Mouse (Mus musculus) heart, adult 2 months (tissue): ENCODE results near the gene Gm9821. TPM values are rescaled to one million over a fixed set of nuclear protein-coding genes. Genes with fewer than 3 reads are reported as not detected.

Source experiments
- DNase-seq, 2 experiments: peaks; one replicate each; pipeline ENCODE4 v3.0.0; 2021
- H3K27ac ChIP-seq: fragments of 200-600 bp; 2 replicates; pipeline ENCODE4 v1.8.1; 2022
- H3K27me3 ChIP-seq: fragments of 200-500 bp; 2 replicates; pipeline ENCODE4 v1.6.1; 2012; ENCODE audit warnings: mild to moderate bottlenecking, low read length, inconsistent platforms, mixed read lengths; ENCODE audit not compliant: control insufficient read depth, insufficient read depth
- H3K36me3 ChIP-seq: fragments of 200-500 bp; 2 replicates; pipeline ENCODE4 v1.6.1; 2012; ENCODE audit warnings: low read length, inconsistent platforms; ENCODE audit not compliant: control insufficient read depth, insufficient read depth
- H3K4me1 ChIP-seq: fragments of 200-500 bp; 2 replicates; pipeline ENCODE4 v1.6.1; 2011; ENCODE audit warnings: low read length; ENCODE audit not compliant: control insufficient read depth, insufficient read depth
- H3K4me3 ChIP-seq: fragments of 200-600 bp; 2 replicates; pipeline ENCODE4 v1.8.1; 2022
- H3K79me2 ChIP-seq: fragments of 200-500 bp; replicated peaks from 2 replicates; pipeline ENCODE4 v1.6.1; 2012; ENCODE audit warnings: mild to moderate bottlenecking, inconsistent platforms, low read length, moderate library complexity, mixed read lengths; ENCODE audit not compliant: control insufficient read depth, insufficient read depth
- H3K9ac ChIP-seq: fragments of 200-500 bp; 2 replicates; pipeline ENCODE4 v1.6.1; 2012; ENCODE audit warnings: low read depth, mild to moderate bottlenecking, control low read depth, inconsistent platforms, low read length, mixed read lengths
- CTCF ChIP-seq: fragments of 200-600 bp; IDR thresholded peaks from 2 replicates; pipeline ENCODE4 v1.8.1; 2022; ENCODE audit warnings: antibody characterized with exemption, mild to moderate bottlenecking, moderate library complexity
- EP300 ChIP-seq: fragments of 200-500 bp; IDR thresholded peaks from 2 replicates; pipeline ENCODE4 v1.6.1; 2011; ENCODE audit warnings: low read depth, low read length, control low read depth; ENCODE audit not compliant: insufficient read depth
- POLR2A ChIP-seq: fragments of 200-500 bp; IDR thresholded peaks from 2 replicates; pipeline ENCODE4 v1.6.1; 2011; ENCODE audit warnings: mild to moderate bottlenecking, low read depth, low read length, control low read depth; ENCODE audit not compliant: insufficient read depth
- WGBS: fragments of 180-500 bp; shearing (Covaris S2); methylation state at CpG from one replicate; pipeline ENCODE4 v1.1.7; 2018; 5-methylcytosine and 5-hydroxymethylcytosine counted together
- intact Hi-C: fragments of 180-260 bp; cut with DNase I; formaldehyde crosslinking; loops from one replicate; pipeline ENCODE4 v1.15.1; 2025
- microRNA-seq, 2 experiments: library from miRNA; unstranded; fragments of <30 nt; microRNA quantifications; one replicate each; pipeline ENCODE4 v1.2.0; 2021
- polyA plus RNA-seq: library from polyadenylated mRNA; depleted of rRNA; stranded (reverse); fragments of >200 nt; gene quantifications from 2 replicates; pipeline ENCODE4 v1.2.3, GENCODE M21; 2012; rRNA removed
- total RNA-seq, 2 experiments: library from RNA; stranded (reverse); gene quantifications; 2 replicates each; pipeline ENCODE4 v1.2.3; 2021

Gm9821 gene
- total and polyA plus RNA-seq, 3 experiments = not detected

DNA sequence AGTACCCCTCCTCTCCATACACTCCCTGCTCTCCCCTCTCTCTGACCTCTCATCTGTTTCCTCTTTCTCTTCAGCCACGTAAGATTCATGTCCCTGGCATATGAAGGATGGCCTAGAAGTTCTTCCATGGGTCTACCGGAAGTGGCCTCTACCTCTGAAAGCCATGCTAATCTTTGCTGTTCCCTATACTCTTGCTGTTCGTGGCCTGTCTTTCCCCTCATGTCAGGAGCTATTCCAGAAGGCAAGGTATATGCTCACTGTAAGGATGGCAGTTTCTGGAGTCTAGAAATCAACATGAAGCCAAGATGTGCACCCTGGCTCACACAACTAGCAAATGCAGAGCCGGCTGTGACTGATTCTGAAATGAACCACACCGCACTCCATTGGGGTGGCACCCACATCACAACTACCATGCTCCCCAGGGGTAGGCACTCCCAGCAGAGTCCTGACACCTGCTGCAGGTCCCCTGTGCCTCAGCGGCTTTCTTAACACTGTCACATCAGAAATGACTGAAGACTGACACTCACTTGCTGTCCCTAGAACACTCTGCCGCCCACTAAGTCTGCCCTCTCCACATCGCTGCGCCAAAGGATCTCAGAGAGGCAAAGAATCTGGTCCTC, 39.5 kb downstream of the Gm9821 start:
- H3K36me3 ChIP-seq = no peaks in the 10 kb centered on the region
- H3K4me3 ChIP-seq = no peak overlapping the region
- TF ChIP-seq CTCF = no peak
- TF ChIP-seq EP300 = no peak
- no peak for TF ChIP-seq POLR2A
- intact Hi-C loops = loop anchor here (2.0 to 5.0 kb wide), 2 partner anchors 22 to 342 kb away; no protein-coding TSS in a partner anchor
- H3K27ac ChIP-seq = peak overlapping the region; percentile 26; the same call in 1 of the 2 replicates
- H3K9ac ChIP-seq = no peak overlapping the region
- 59% methylated on average over 9 of the region's 9 CpGs for WGBS
- H3K79me2 ChIP-seq = no peaks in the 10 kb centered on the region
- H3K27me3 ChIP-seq = no peaks in the 10 kb centered on the region
- no peak for DNase-seq
- H3K4me1 ChIP-seq = no peaks in the 10 kb centered on the region; the same call in 1 of the 2 replicates

DNA sequence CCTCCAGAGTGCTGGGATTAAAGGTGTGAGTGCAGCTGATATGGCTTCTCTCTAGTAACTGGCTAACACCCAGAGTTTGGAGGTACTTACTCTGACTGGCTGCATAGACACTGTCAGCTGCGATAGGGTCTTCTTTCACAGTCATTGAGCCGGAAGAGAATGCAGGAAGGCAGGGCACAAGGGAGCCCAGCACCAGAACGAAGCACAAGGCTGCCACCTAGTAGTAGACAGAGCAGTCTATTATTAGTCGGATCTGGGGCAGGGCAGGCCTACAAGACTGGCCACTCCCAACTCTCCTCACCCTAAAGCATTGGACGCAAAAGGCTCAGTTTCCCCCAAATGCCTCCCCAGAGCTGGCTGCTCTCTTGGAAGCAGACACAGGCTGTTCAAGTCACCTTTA, 40.6 kb downstream of the Gm9821 start:
- H3K9ac ChIP-seq = no peak overlapping the region
- no peak overlapping the region for H3K27ac ChIP-seq
- no peaks in the 10 kb centered on the region for H3K36me3 ChIP-seq
- 26% methylated on average over 5 of the region's 5 CpGs for WGBS
- H3K4me3 ChIP-seq = no peak overlapping the region
- intact Hi-C loops = loop anchor here (1.0 to 5.0 kb wide), 2 partner anchors 42 to 341 kb away; no protein-coding TSS in a partner anchor
- H3K4me1 ChIP-seq = no peaks in the 10 kb centered on the region; the same call in 1 of the 2 replicates
- H3K79me2 ChIP-seq = no peaks in the 10 kb centered on the region
- H3K27me3 ChIP-seq = no peaks in the 10 kb centered on the region
- TF ChIP-seq EP300 = 0 out of 2 replicates have a peak, but pooled peaks have one; percentile 49
- peak; percentile 60 for TF ChIP-seq CTCF
- no peak for TF ChIP-seq POLR2A
- peak; percentile 33 to 40 for DNase-seq

DNA sequence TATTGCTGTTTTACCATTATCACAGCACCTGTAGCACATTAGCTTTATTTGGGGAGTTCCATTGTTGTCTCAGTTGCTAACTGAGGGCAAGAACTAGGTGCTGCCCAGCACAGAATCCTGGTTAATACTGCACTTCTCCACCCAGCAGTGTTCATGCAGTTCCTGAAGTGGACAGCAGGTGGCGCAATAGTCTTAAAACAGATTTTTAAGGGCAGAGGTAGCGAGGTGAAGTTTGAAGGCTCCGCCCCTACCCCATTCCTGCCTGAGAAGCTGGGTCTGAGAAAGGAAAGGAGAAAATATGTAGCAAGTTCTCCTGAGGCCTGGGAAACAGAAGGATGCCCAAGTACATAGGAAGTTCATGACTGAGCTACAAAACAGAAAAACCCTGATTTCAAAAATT, 42.0 kb downstream of the Gm9821 start:
- no peak overlapping the region for H3K4me3 ChIP-seq
- no peaks in the 10 kb centered on the region for H3K79me2 ChIP-seq
- WGBS = 7% methylated on average over 3 of the region's 3 CpGs
- peak; percentile 83; the same call in 1 of the 2 replicates for TF ChIP-seq EP300
- TF ChIP-seq POLR2A = no peak
- no peaks in the 10 kb centered on the region; the same call in 1 of the 2 replicates for H3K4me1 ChIP-seq
- peak; percentile 75 to 89 for DNase-seq
- no peak overlapping the region for H3K27ac ChIP-seq
- H3K36me3 ChIP-seq = no peaks in the 10 kb centered on the region
- no peaks in the 10 kb centered on the region for H3K27me3 ChIP-seq
- no peak overlapping the region for H3K9ac ChIP-seq
- intact Hi-C loops = loop anchor here (1.0 to 5.0 kb wide), 3 partner anchors 71 to 451 kb away; no protein-coding TSS in a partner anchor

DNA sequence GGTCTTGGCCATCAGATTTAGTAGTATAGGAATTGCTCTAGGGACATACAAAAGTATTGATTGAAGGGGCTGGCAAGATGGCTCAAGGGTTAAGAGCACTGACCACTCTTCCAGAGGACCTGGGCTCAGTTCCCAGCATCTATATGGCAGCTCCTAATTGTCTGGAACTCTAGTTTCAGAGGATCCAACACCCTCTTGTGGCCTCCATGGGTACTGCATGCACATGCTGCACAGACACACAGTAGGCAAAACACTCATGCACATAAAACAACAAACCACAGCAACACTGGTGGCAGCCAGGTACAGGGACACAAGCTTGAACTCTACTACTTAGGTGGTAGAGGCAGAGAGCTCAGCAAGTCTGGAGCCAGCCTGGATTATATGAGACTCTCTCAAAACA, 44.2 kb downstream of the Gm9821 start:
- DNase-seq = no peak
- H3K79me2 ChIP-seq = no peaks in the 10 kb centered on the region
- TF ChIP-seq EP300 (no peak), CTCF (peak; percentile 53)
- H3K27me3 ChIP-seq = no peaks in the 10 kb centered on the region
- H3K36me3 ChIP-seq = no peaks in the 10 kb centered on the region
- intact Hi-C loops = loop anchor here (2.0 to 5.0 kb wide), 2 partner anchors 33 to 338 kb away; no protein-coding TSS in a partner anchor
- no peaks in the 10 kb centered on the region; the same call in 1 of the 2 replicates for H3K4me1 ChIP-seq
- H3K27ac ChIP-seq = no peak overlapping the region
- no peak overlapping the region for H3K4me3 ChIP-seq
- no peak overlapping the region for H3K9ac ChIP-seq

DNA sequence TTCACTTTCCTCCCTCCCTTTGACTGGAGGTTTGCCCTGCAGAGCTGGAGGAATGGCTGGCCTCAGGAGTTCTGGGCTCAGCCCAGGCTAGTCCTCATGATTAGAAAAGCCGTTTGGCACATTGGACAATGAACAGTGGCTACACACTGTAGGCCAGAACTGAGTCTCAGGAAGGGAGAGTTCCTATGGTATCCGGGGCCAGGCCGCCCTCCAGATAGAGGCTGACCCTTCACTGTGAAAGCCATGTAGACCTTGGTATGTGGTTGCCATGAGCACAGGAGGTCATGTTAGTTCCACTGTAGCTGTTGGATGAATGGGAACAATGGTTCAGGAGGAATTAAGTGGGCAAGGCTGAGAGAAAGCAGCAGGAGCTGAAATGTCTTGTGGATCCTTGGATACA, 47.9 kb downstream of the Gm9821 start:
- WGBS = 55% methylated on average over 3 of the region's 3 CpGs
- H3K36me3 ChIP-seq = no peaks in the 10 kb centered on the region
- TF ChIP-seq EP300 = no peak
- TF ChIP-seq CTCF = no peak
- no peak for TF ChIP-seq POLR2A
- H3K27ac ChIP-seq = no peak overlapping the region
- no peaks in the 10 kb centered on the region for H3K27me3 ChIP-seq
- intact Hi-C loops = no loop called here
- DNase-seq = no peak
- no peaks in the 10 kb centered on the region for H3K79me2 ChIP-seq
- no peak overlapping the region for H3K4me3 ChIP-seq
- no peaks in the 10 kb centered on the region for H3K4me1 ChIP-seq
- no peak overlapping the region for H3K9ac ChIP-seq

DNA sequence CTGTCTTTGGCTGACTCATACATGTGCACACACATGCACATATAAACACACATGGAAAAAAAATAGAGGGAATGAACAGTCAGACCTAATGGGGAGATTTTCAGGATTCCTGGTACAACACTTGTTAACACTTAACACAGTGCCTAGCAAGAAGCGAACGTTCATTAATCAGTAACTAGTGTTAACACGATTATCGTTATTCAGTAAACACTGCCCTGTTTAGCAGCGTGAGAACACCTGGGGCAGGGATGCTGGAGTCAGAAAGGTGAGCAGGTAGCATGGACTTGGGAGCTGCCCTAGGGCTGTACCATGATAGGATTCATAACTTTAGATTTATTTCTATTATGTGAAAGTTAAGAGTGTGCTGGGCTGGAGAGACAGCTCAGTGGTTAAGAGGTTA, 50.5 kb downstream of the Gm9821 start:
- Histone ChIP-seq H3K9ac (no peak overlapping the region), H3K4me3 (no peak overlapping the region), H3K27me3 (no peaks in the 10 kb centered on the region), H3K36me3 (no peaks in the 10 kb centered on the region), H3K79me2 (no peaks in the 10 kb centered on the region), H3K27ac (no peak overlapping the region), H3K4me1 (no peaks in the 10 kb centered on the region)
- 90% methylated on average over 5 of the region's 5 CpGs for WGBS
- DNase-seq = no peak
- TF ChIP-seq POLR2A = no peak
- no peak for TF ChIP-seq EP300
- TF ChIP-seq CTCF = no peak
- intact Hi-C loops = no loop called here

Small RNA genes within 50 kb of the gene (microRNA-seq; reads per million reads assigned to microRNA genes)
- 0 to 0.56 reads per million in 2 experiments for gene Mir6999

Other genes starting within 250 kb of the Gm9821 start
- 10 to 100 TPM; 43.1 to 54.1 TPM for gene Atg13, start 235.1 kb upstream of the Gm9821 start, total RNA-seq
- gene Atg13, start 235.1 kb upstream of the Gm9821 start, polyA plus RNA-seq = 66.4 and 87.7 TPM in 2 replicates
- 1 to 10 TPM; 7.1 to 8.5 TPM for gene Harbi1, start 234.9 kb upstream of the Gm9821 start, total RNA-seq
- gene Harbi1, start 234.9 kb upstream of the Gm9821 start, polyA plus RNA-seq = 3.2 and 3.9 TPM in 2 replicates
- gene Ambra1, start 215.6 kb upstream of the Gm9821 start, total RNA-seq = 10 to 100 TPM; 14.7 to 15.3 TPM
- gene Ambra1, start 215.6 kb upstream of the Gm9821 start, polyA plus RNA-seq = 12.7 and 15.4 TPM in 2 replicates
- gene Chrm4, start 18.5 kb upstream of the Gm9821 start, total RNA-seq = not detected
- 0.14 and 0.29 TPM in 2 replicates for gene Chrm4, start 18.5 kb upstream of the Gm9821 start, polyA plus RNA-seq
- 1 to 10 TPM; 2.5 to 2.8 TPM for gene Mdk, start 13.4 kb upstream of the Gm9821 start, total RNA-seq
- gene Mdk, start 13.4 kb upstream of the Gm9821 start, polyA plus RNA-seq = 4.1 and 5.4 TPM in 2 replicates
- gene Dgkz, start 30.2 kb downstream of the Gm9821 start, total RNA-seq = 10 to 100 TPM; 35.5 to 37.5 TPM
- 102 and 118 TPM in 2 replicates for gene Dgkz, start 30.2 kb downstream of the Gm9821 start, polyA plus RNA-seq
- 1 to 10 TPM; 3.8 to 5.8 TPM for gene Creb3l1, start 78.8 kb downstream of the Gm9821 start, total RNA-seq
- gene Creb3l1, start 78.8 kb downstream of the Gm9821 start, polyA plus RNA-seq = 3.3 and 4.5 TPM in 2 replicates
- 10 to 100 TPM; 26.4 to 30.2 TPM for gene Phf21a, start 147.4 kb downstream of the Gm9821 start, total RNA-seq
- 27.6 and 29.5 TPM in 2 replicates for gene Phf21a, start 147.4 kb downstream of the Gm9821 start, polyA plus RNA-seq